Mouse (Mus musculus) intestine, embryonic 14.5 days (tissue): Measurements from ENCODE around the gene Asb4. TPM values are rescaled to one million over a fixed set of nuclear protein-coding genes. Genes with fewer than 3 reads are reported as not detected.
"Not testable (repeated sequence)": the region's sequence is repeated elsewhere in the genome, so short reads cannot be mapped to it uniquely, and the experiment has no call there.

Experiments used
- ATAC-seq: fragments of 200-750 bp; cut with Nextera tagmentation; replicated peaks from 2 replicates; pipeline ENCODE4 v1.8.0; 2017; ENCODE audit warnings: low read depth, moderate number of reproducible peaks, moderate TSS enrichment, moderate library complexity; ENCODE audit not compliant: low FRiP score, low TSS enrichment
- DNase-seq: peaks from one replicate; pipeline ENCODE4 v3.0.0-alpha.2; 2018; ENCODE audit warnings: low spot score
- H3K27ac ChIP-seq: fragments of 300-500 bp; sonication (generic); 2 replicates; pipeline ENCODE4 v1.5.1; 2014; ENCODE audit warnings: low read depth, mild to moderate bottlenecking, control low read depth
- H3K27me3 ChIP-seq: fragments of 300-500 bp; sonication (generic); replicated peaks from 2 replicates; pipeline ENCODE4 v1.6.1; 2014; ENCODE audit warnings: low read length, control low read depth; ENCODE audit not compliant: control insufficient read depth, insufficient read depth
- H3K36me3 ChIP-seq: fragments of 300-500 bp; sonication (generic); 2 replicates; pipeline ENCODE4 v1.6.1; 2014; ENCODE audit warnings: low read length, control low read depth; ENCODE audit not compliant: control insufficient read depth, insufficient read depth
- H3K4me1 ChIP-seq: fragments of 300-500 bp; sonication (generic); replicated peaks from 2 replicates; pipeline ENCODE4 v1.6.1; 2014; ENCODE audit warnings: low read length, control low read depth, mixed read lengths; ENCODE audit not compliant: control insufficient read depth, insufficient read depth
- H3K4me2 ChIP-seq: fragments of 300-500 bp; sonication (generic); 2 replicates; pipeline ENCODE4 v1.6.1; 2014; ENCODE audit warnings: low read length
- H3K4me3 ChIP-seq: fragments of 300-500 bp; sonication (generic); 2 replicates; pipeline ENCODE4 v1.5.1; 2014; ENCODE audit warnings: low read depth, low read length, control low read depth, mixed read lengths
- H3K9ac ChIP-seq: fragments of 300-500 bp; sonication (generic); 2 replicates; pipeline ENCODE4 v1.6.1; 2014; ENCODE audit warnings: mild to moderate bottlenecking, low read length
- H3K9me3 ChIP-seq: fragments of 300-500 bp; sonication (generic); 2 replicates; pipeline ENCODE4 v1.6.1; 2016; ENCODE audit warnings: low read length, control low read depth; ENCODE audit not compliant: control insufficient read depth
- WGBS: fragments of 180-500 bp; shearing (Covaris S2); extraction: QIAGEN DNeasy Blood & Tissue Kit; methylation state at CpG from one replicate; pipeline ENCODE4 v1.1.7; 2014; 5-methylcytosine and 5-hydroxymethylcytosine counted together
- polyA plus RNA-seq: library from polyadenylated mRNA; unstranded; fragments of >200 nt; fragmentation: Nextera tagmentation; extraction: Ambion mirVana; gene quantifications from 2 replicates; pipeline ENCODE4 v1.2.1, GENCODE M21; 2014

Asb4 gene
- polyA plus RNA-seq = 28.5 and 32.0 TPM in 2 replicates

DNA sequence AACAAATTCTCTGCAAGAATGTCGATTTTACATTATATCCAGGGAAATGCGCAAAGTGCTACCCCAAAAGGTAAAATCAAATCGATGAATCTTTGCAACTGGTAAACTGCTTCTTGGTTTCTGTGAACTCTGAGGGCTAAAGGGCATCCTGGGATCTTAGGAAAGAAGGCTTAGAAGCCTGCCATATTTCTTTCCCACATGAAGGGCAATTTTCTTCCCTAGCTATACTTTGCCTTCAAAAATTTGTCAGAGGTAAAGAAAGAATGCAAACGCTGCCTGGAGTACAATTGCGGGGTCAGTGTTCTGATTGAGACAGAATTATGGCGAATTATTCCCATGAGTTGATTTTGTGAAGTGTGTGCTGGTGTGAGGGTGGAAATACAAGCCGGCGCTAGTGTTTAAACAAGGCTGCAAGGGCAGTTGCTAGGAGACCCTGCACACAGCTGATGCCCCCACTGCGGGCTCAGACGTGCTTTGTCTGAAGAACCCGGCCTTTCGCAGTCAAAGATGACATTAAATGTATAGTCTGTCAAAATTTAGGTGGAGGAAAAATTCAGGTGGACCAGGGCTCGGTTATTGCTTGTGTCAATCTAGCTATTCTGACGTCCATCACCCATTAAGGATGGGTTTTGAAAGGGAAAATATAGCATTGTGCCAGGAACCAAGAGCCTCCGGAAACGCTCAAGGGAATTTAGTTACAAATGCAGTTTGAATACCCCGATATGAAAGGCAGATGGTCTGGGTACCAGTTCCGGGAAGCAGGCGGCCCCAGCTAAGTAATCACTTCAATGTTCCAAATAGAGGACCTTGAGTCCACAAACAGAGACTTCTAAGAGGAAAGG is at the start of gene Asb4:
TSS of gene Asb4 (plus strand) at position 51 of the 842 bp plus-strand sequence.
- WGBS = 8% methylated on average over 19 of the region's 19 CpGs
- H3K9me3 ChIP-seq = no peaks in the 10 kb centered on the region
- H3K27ac ChIP-seq = peak within 1 kb of the TSS; percentile 83
- H3K27me3 ChIP-seq = no peaks in the 10 kb centered on the region
- peak within 1 kb of the TSS; percentile 28 for H3K4me3 ChIP-seq
- no peaks in the 10 kb centered on the region for H3K36me3 ChIP-seq
- peaks cover 42% of the 10 kb centered on the region for H3K4me1 ChIP-seq
- peak within 1 kb of the TSS; percentile 67 for H3K4me2 ChIP-seq
- peak within 1 kb of the TSS; percentile 48 for H3K9ac ChIP-seq
- no peak for ATAC-seq
- DNase-seq = peak; percentile 71

DNA sequence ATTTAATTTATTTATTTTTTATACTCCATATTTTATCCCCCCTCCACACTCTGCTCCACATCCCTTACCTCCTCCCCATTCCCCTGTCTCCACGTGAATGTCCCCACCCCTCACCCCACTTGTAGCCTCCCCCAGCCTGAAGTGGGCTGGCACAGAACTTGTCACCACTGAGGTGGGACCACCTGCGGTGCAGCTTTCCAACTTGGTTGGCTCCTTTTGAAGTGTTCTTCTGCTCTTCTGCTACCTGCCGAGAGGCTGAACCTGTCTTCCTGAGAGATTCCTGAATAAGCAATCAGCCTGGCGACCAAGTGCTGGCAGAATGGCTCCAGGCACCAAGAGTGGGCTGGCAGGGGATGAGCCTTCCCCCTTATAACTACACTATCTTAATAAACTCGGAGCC is 49.2 kb upstream of the Asb4 start:
- no peak overlapping the region for H3K9ac ChIP-seq
- no peak overlapping the region for H3K27ac ChIP-seq
- DNase-seq (no peak), ATAC-seq (no peak)
- no peaks in the 10 kb centered on the region for H3K36me3 ChIP-seq
- H3K9me3 ChIP-seq = no peaks in the 10 kb centered on the region; the same call in 1 of the 2 replicates
- 64% methylated on average over 5 of the region's 5 CpGs for WGBS
- H3K4me3 ChIP-seq = no peak overlapping the region
- no peak overlapping the region for H3K4me2 ChIP-seq
- H3K4me1 ChIP-seq = no peaks in the 10 kb centered on the region
- H3K27me3 ChIP-seq = no peaks in the 10 kb centered on the region

GRCm38 (mm10) chr6:5336016-5336415 is 47.2 kb upstream of the Asb4 start:
- H3K4me2 ChIP-seq, ATAC-seq, DNase-seq, H3K9ac ChIP-seq, H3K9me3 ChIP-seq, H3K4me1 ChIP-seq, H3K27ac ChIP-seq, H3K4me3 ChIP-seq, H3K36me3 ChIP-seq, H3K27me3 ChIP-seq: not testable (repeated sequence)

- not testable (repeated sequence) for H3K9ac ChIP-seq, H3K4me2 ChIP-seq, H3K9me3 ChIP-seq, H3K36me3 ChIP-seq, H3K4me3 ChIP-seq, ATAC-seq, H3K27me3 ChIP-seq, H3K27ac ChIP-seq, DNase-seq, H3K4me1 ChIP-seq
- whole genome bisulfite sequencing = 91% methylated on average over 4 of the region's 4 CpGs
These were observed 44.4 kb upstream of the Asb4 start for GRCm38 (mm10) chr6:5338781-5339180.

GRCm38 (mm10) chr6:5339283-5339682 is 43.9 kb upstream of the Asb4 start:
- not testable (repeated sequence) for ATAC-seq, H3K9me3 ChIP-seq, H3K4me1 ChIP-seq, H3K27ac ChIP-seq, DNase-seq, H3K36me3 ChIP-seq, H3K9ac ChIP-seq, H3K4me3 ChIP-seq, H3K27me3 ChIP-seq, H3K4me2 ChIP-seq
- WGBS = 95% methylated on average over 1 of the region's 1 CpGs

DNA sequence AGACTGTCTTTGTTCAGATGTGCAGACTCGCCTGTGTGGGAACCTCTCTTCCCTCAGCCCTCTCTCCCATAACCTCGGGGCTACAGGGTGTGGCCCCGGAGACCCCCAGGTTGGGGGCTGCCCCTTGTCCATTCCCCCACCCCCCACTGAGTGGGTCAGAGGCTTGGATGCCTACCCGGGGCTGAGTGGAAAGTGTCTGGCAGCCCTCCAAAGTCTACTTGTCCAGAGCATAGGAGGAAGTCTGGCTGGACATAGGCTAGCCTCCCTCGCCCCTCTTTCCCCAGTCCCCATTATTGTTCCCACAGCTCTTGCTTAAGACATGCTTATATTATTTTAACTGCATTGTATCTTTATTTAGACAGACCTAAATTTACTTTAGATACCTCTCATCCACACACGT is 38.9 kb upstream of the Asb4 start:
- 76% methylated on average over 6 of the region's 6 CpGs for WGBS

DNA sequence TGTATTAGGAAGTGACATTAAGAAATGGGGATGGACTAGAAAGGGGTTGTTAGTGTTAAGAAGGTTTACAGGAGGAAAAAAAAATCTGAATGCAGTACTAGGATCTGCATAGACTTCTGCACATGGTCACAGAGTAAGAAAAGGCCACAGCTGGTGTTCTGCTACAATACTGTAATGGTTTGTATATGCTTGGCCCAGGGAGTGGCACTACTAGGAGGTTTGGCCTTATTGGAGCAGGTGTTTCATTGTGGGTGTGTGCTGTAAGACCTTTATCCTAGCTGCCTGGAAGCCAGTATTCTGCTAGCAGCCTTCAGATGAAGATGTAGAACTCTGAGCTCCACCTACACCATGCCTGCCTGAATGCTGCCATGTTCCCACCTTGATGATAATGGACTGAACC is 25.3 kb upstream of the Asb4 start:
- DNase-seq (no peak), ATAC-seq (no peak)
- Histone ChIP-seq H3K4me2 (no peak overlapping the region), H3K9ac (no peak overlapping the region), H3K9me3 (no peaks in the 10 kb centered on the region), H3K4me1 (no peaks in the 10 kb centered on the region), H3K36me3 (no peaks in the 10 kb centered on the region), H3K27me3 (no peaks in the 10 kb centered on the region), H3K4me3 (no peak overlapping the region), H3K27ac (no peak overlapping the region)

More for the DNA sequence above, 38.9 kb upstream of the Asb4 start:
- Histone ChIP-seq H3K4me3 (no peak overlapping the region), H3K27me3 (no peaks in the 10 kb centered on the region), H3K9ac (no peak overlapping the region), H3K4me2 (no peak overlapping the region), H3K36me3 (no peaks in the 10 kb centered on the region), H3K9me3 (no peaks in the 10 kb centered on the region), H3K27ac (no peak overlapping the region), H3K4me1 (no peaks in the 10 kb centered on the region)
- DNase-seq (no peak), ATAC-seq (no peak)

- Histone ChIP-seq H3K27me3 (no peaks in the 10 kb centered on the region), H3K36me3 (no peaks in the 10 kb centered on the region), H3K27ac (no peak overlapping the region), H3K9ac (no peak overlapping the region), H3K4me3 (no peak overlapping the region), H3K9me3 (no peaks in the 10 kb centered on the region), H3K4me2 (no peak overlapping the region), H3K4me1 (no peaks in the 10 kb centered on the region)
- no peak for ATAC-seq
- DNase-seq = no peak
- WGBS = 92% methylated on average over 5 of the region's 5 CpGs
These were observed 22.8 kb upstream of the Asb4 start for GRCm38 (mm10) chr6:5360402-5360801.

GRCm38 (mm10) chr6:5361987-5362386 is 21.2 kb upstream of the Asb4 start:
- WGBS = 65% methylated on average over 6 of the region's 6 CpGs
- ATAC-seq (no peak), DNase-seq (no peak)
- Histone ChIP-seq H3K9me3 (no peaks in the 10 kb centered on the region), H3K9ac (no peak overlapping the region), H3K27ac (no peak overlapping the region), H3K27me3 (no peaks in the 10 kb centered on the region), H3K36me3 (no peaks in the 10 kb centered on the region), H3K4me2 (no peak overlapping the region), H3K4me1 (no peaks in the 10 kb centered on the region), H3K4me3 (no peak overlapping the region)
